8 mouse cellular contexts compared by ENCODE assay signal in the genomic region with DNA sequence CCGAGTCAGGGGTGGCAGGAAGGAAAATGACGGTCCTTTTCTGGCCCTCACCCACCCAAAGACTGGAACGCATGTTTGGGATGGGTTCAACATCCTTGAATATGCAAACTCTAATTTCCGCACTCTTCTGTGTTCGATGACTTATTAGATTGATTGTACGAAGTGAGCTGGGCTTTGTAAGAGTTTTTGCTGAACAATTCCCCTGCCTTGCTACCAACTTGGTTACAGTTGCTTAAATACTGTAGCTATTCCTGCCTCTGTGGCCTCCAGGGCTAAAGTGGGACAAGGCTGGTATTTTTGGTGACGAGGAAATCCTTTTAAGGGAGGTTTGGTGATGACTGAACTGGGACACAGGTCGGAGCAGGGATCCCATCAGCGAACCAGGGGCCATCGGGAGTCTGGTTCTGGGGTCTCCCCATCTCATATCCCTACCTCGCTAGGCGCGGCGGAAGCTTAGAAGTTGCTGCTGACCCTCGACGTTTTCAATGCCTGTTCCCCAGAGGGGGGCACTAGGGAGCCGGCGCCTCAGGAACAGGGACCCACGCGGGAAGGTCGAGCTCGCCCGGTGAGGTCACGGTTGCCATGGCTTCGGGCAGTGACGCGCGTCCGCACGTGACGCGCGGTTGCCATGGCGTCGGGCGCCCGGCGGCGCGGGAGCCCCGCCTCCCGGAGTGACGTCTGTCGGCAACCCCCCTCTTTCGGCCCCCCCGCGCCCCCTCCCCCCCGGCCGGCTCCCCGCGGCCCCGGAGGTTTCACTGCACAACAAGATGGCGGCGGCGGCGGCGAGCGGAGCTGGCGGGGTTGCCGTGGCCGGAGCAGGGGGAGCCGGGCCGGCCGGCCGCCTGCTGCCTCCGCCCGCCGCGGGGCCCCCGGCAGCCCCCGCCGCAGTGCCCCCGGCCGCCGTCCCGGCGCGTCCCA. TPM values are rescaled to one million over a fixed set of nuclear protein-coding genes. Genes with fewer than 3 reads are reported as not detected.
A peak's percentile ranks its signal among the peaks of the same experiment; 100 is the strongest.
DNase-seq lines count a peak whose midpoint lies in the region; ATAC-seq and TF ChIP-seq lines count a peak whose summit lies in the region.

A gene (minus strand): TSS at position 600 of the 918 bp plus-strand sequence.
A gene (plus strand): TSS at position 730 of the 918 bp plus-strand sequence.

- peak; percentile 69 for TF ChIP-seq RAD21 in CH12.LX (IDR thresholded peaks at IDR 0.05; ENCODE audit: low read depth, low read length)

- peak; percentile 6 to 77; a peak in 2 of 4 replicates for TF ChIP-seq CTCF in CH12.LX (conservative IDR thresholded peaks at IDR 0.05 in 1 of 2, IDR thresholded peaks at IDR 0.05 in 1 of 2; ENCODE audit: low read depth in 2 of 2, low read length in 2 of 2)

- no peaks in the 10 kb centered on the region for H3K27me3 ChIP-seq in CH12.LX (replicated peaks)
- no peaks in the 10 kb centered on the region for H3K27me3 ChIP-seq in forebrain, embryonic 11.5 days (ENCODE audit: control insufficient read depth, insufficient read depth, low read length)
- H3K27me3 ChIP-seq in heart, embryonic 15.5 days = no peaks in the 10 kb centered on the region
- no peaks in the 10 kb centered on the region for H3K27me3 ChIP-seq in liver, embryonic 13.5 days
- no peaks in the 10 kb centered on the region for H3K27me3 ChIP-seq in stomach, embryonic 14.5 days (ENCODE audit: control insufficient read depth, insufficient read depth, low read length)

- peak within 1 kb of the TSS; percentile 91 to 98 (median 92) for H3K4me3 ChIP-seq in CH12.LX (replicated peaks in 1 of 3; ENCODE audit: low read depth in 2 of 3, low read length in 2 of 3, poor library complexity in 1 of 3)
- peak within 1 kb of the TSS; percentile 97 for H3K4me3 ChIP-seq in forebrain, embryonic 11.5 days (ENCODE audit: low read depth, low read length)
- peak within 1 kb of the TSS; percentile 82 for H3K4me3 ChIP-seq in heart, embryonic 15.5 days
- H3K4me3 ChIP-seq in liver, embryonic 13.5 days (replicated peaks) = peak within 1 kb of the TSS; percentile 86
- H3K4me3 ChIP-seq in stomach, embryonic 14.5 days (ENCODE audit: low read depth, low read length) = peak within 1 kb of the TSS; percentile 91

- ATAC-seq in forebrain, embryonic 11.5 days (replicated peaks; ENCODE audit: low FRiP score) = peak; percentile 89
- ATAC-seq in heart, embryonic 15.5 days (replicated peaks; ENCODE audit: insufficient number of reproducible peaks, insufficient read depth, low FRiP score, low read depth) = peak; percentile 90
- ATAC-seq in liver, embryonic 13.5 days (ENCODE audit: low read depth) = peak; percentile 77
- peak; percentile 90 for ATAC-seq in stomach, embryonic 14.5 days (ENCODE audit: insufficient number of reproducible peaks, insufficient read depth, low FRiP score, low read depth)

- H3K4me2 ChIP-seq in CH12.LX (ENCODE audit: insufficient read depth, low read depth, poor library complexity, severe bottlenecking) = peak within 1 kb of the TSS; percentile 97
- peak within 1 kb of the TSS; percentile 73 for H3K4me2 ChIP-seq in forebrain, embryonic 11.5 days (ENCODE audit: low read depth, low read length, severe bottlenecking)
- H3K4me2 ChIP-seq in heart, embryonic 15.5 days = peak within 1 kb of the TSS; percentile 85
- H3K4me2 ChIP-seq in liver, embryonic 13.5 days = peak within 1 kb of the TSS; percentile 94
- peak within 1 kb of the TSS; percentile 89 for H3K4me2 ChIP-seq in stomach, embryonic 14.5 days (replicated peaks; ENCODE audit: low read depth, low read length)

- peak; percentile 90 for DNase-seq in CH12.LX (ENCODE audit: extremely low read depth)
- DNase-seq in c-Kit-positive CD71-positive TER-119-negative erythroid progenitor cells, embryonic 14.5 days (ENCODE audit: low read depth) = peak; percentile 74
- DNase-seq in forebrain, embryonic 11.5 days (ENCODE audit: low spot score) = peak; percentile 98
- peak; percentile 98 for DNase-seq in kidney, postnatal 14 days
- DNase-seq in liver, embryonic 13.5 days = peak; percentile 86
- peak; percentile 90 to 93 for DNase-seq in natural killer cell, adult 2 months (ENCODE audit: low spot score in 2 of 2)

- peaks cover 19 to 64% of the 10 kb centered on the region in 2 experiments for H3K4me1 ChIP-seq in CH12.LX (ENCODE audit: control insufficient read depth in 1 of 2, insufficient read depth in 2 of 2)
- peaks cover 24% of the 10 kb centered on the region for H3K4me1 ChIP-seq in forebrain, embryonic 11.5 days (replicated peaks; ENCODE audit: control insufficient read depth, insufficient read depth, low read length)
- H3K4me1 ChIP-seq in heart, embryonic 15.5 days (replicated peaks) = peaks cover 43% of the 10 kb centered on the region
- H3K4me1 ChIP-seq in liver, embryonic 13.5 days (replicated peaks) = peaks cover 77% of the 10 kb centered on the region
- peaks cover 30% of the 10 kb centered on the region for H3K4me1 ChIP-seq in stomach, embryonic 14.5 days (ENCODE audit: control insufficient read depth, insufficient read depth, low read length)

- 4% methylated on average over 61 of the region's 78 CpGs for WGBS in forebrain, embryonic 11.5 days
- WGBS in heart, embryonic 15.5 days = 3% methylated on average over 66 of the region's 78 CpGs
- WGBS in liver, embryonic 13.5 days (ENCODE audit: insufficient replicate concordance) = 2% methylated on average over 58 of the region's 78 CpGs
- WGBS in stomach, embryonic 14.5 days = 3% methylated on average over 66 of the region's 78 CpGs

- peak within 1 kb of the TSS; percentile 95 for H3K9ac ChIP-seq in CH12.LX (ENCODE audit: insufficient read depth, low read depth)
- H3K9ac ChIP-seq in forebrain, embryonic 11.5 days (ENCODE audit: low read length) = peak within 1 kb of the TSS; percentile 93
- peak within 1 kb of the TSS; percentile 99 for H3K9ac ChIP-seq in heart, embryonic 15.5 days
- peak within 1 kb of the TSS; percentile 89 for H3K9ac ChIP-seq in liver, embryonic 13.5 days
- peak within 1 kb of the TSS; percentile 96 for H3K9ac ChIP-seq in stomach, embryonic 14.5 days (replicated peaks; ENCODE audit: low read depth, low read length)

- no peaks in the 10 kb centered on the region for H3K9me3 ChIP-seq in CH12.LX (replicated peaks; ENCODE audit: low read length)
- no peaks in the 10 kb centered on the region for H3K9me3 ChIP-seq in forebrain, embryonic 11.5 days (ENCODE audit: control insufficient read depth, low read length)
- no peaks in the 10 kb centered on the region for H3K9me3 ChIP-seq in heart, embryonic 15.5 days (replicated peaks)
- H3K9me3 ChIP-seq in liver, embryonic 13.5 days (replicated peaks) = no peaks in the 10 kb centered on the region
- no peaks in the 10 kb centered on the region for H3K9me3 ChIP-seq in stomach, embryonic 14.5 days (ENCODE audit: control insufficient read depth, low read depth, low read length)

- in situ Hi-C loops in CH12.LX (cut with MboI; ENCODE audit: low pct_ligation_motif_present, low pct_unique_long_range_greater_than_20kb, low sequenced_read_pairs) = no loop called here

- TF ChIP-seq POLR2A in CH12.LX (IDR thresholded peaks at IDR 0.05; ENCODE audit: low read depth, low read length) = peak; percentile 51

- H3K27ac ChIP-seq in CH12.LX (ENCODE audit: insufficient read depth, low read depth) = peak within 1 kb of the TSS; percentile 88
- peak within 1 kb of the TSS; percentile 74 for H3K27ac ChIP-seq in forebrain, embryonic 11.5 days (ENCODE audit: low read depth, low read length)
- peak within 1 kb of the TSS; percentile 93 for H3K27ac ChIP-seq in heart, embryonic 15.5 days
- peak within 1 kb of the TSS; percentile 77 for H3K27ac ChIP-seq in liver, embryonic 13.5 days
- peak within 1 kb of the TSS; percentile 89 for H3K27ac ChIP-seq in stomach, embryonic 14.5 days (ENCODE audit: low read length)

- dilution Hi-C loops in CH12.LX (cut with MboI; ENCODE audit: extremely low pct_ligation_motif_present, extremely low pct_unique_long_range_greater_than_20kb, low sequenced_read_pairs) = no loop called here

- peaks cover 0 to 14% of the 10 kb centered on the region in 2 experiments for H3K36me3 ChIP-seq in CH12.LX (replicated peaks in 1 of 2; ENCODE audit: control insufficient read depth in 1 of 2, insufficient read depth in 1 of 2, low read length in 1 of 2)
- H3K36me3 ChIP-seq in forebrain, embryonic 11.5 days (ENCODE audit: control insufficient read depth, insufficient read depth, low read length) = no peaks in the 10 kb centered on the region
- no peaks in the 10 kb centered on the region for H3K36me3 ChIP-seq in heart, embryonic 15.5 days
- H3K36me3 ChIP-seq in liver, embryonic 13.5 days = no peaks in the 10 kb centered on the region
- no peaks in the 10 kb centered on the region; the same call in 1 of the 2 replicates for H3K36me3 ChIP-seq in stomach, embryonic 14.5 days (ENCODE audit: control insufficient read depth, insufficient read depth, low read length)

- H3K79me2 ChIP-seq in CH12.LX (replicated peaks; ENCODE audit: control insufficient read depth, extremely low read depth, insufficient read depth, poor library complexity, severe bottlenecking) = peaks cover 36% of the 10 kb centered on the region

- TF ChIP-seq EP300 in CH12.LX (IDR thresholded peaks at IDR 0.05; ENCODE audit: low read length) = peak; percentile 42; the same call in 1 of the 2 replicates

TF ChIP-seq in CH12.LX, 34 proteins besides CTCF, POLR2A, EP300 and RAD21 (continues in another document):
- TF ChIP-seq MAZ (IDR thresholded peaks at IDR 0.05; ENCODE audit: low read depth, low read length) = peak; percentile 44; the same call in 1 of the 2 replicates
- TF ChIP-seq USF1 (IDR thresholded peaks at IDR 0.05; ENCODE audit: low read depth, low read length) = peak; percentile 92
- no peak for TF ChIP-seq JUND (conservative IDR thresholded peaks at IDR 0.05; ENCODE audit: low read depth, low read length)
- TF ChIP-seq NRF1 (IDR thresholded peaks at IDR 0.05; ENCODE audit: low read depth, low read length) = no peak
- peak; percentile 72 for TF ChIP-seq IRF4 (IDR thresholded peaks at IDR 0.05; ENCODE audit: low read depth, low read length)

RNA-seq across cellular contexts. Expression of the first gene that starts in this region (rescaled TPM):
- 94.8 and 117 TPM in 2 replicates for total RNA-seq in CH12.LX (2012; rRNA removed)
- total RNA-seq in CH12.LX (2014; rRNA removed) = 109 and 125 TPM in 2 replicates
- polyA plus RNA-seq in CH12.LX (2012; ENCODE audit: insufficient read length, low read depth) = 122 and 130 TPM in 2 replicates
- 274 and 277 TPM in 2 replicates for polyA plus RNA-seq in forebrain, embryonic 11.5 days (2014; fragmentation: Nextera tagmentation; extraction: Ambion mirVana)
- 105 and 124 TPM in 2 replicates for polyA plus RNA-seq in heart, embryonic 15.5 days (2015; fragmentation: Nextera tagmentation; extraction: Ambion mirVana)
- 80.3 and 92.8 TPM in 2 replicates for polyA plus RNA-seq in liver, embryonic 13.5 days (2015; fragmentation: Nextera tagmentation; extraction: Ambion mirVana)
- 177 and 180 TPM in 2 replicates for polyA plus RNA-seq in stomach, embryonic 14.5 days (2014; fragmentation: Nextera tagmentation; extraction: Ambion mirVana)

RNA-seq across cellular contexts. Expression of the second gene that starts in this region (rescaled TPM):
- total RNA-seq in CH12.LX (2012; rRNA removed) = 17.4 and 21.4 TPM in 2 replicates
- total RNA-seq in CH12.LX (2014; rRNA removed) = 13.6 and 14.9 TPM in 2 replicates
- 28.0 and 29.8 TPM in 2 replicates for polyA plus RNA-seq in CH12.LX (2012; ENCODE audit: insufficient read length, low read depth)
- 11.3 TPM in 2 replicates for polyA plus RNA-seq in forebrain, embryonic 11.5 days (2014; fragmentation: Nextera tagmentation; extraction: Ambion mirVana)
- 11.7 and 14.4 TPM in 2 replicates for polyA plus RNA-seq in heart, embryonic 15.5 days (2015; fragmentation: Nextera tagmentation; extraction: Ambion mirVana)
- 2.4 and 2.8 TPM in 2 replicates for polyA plus RNA-seq in liver, embryonic 13.5 days (2015; fragmentation: Nextera tagmentation; extraction: Ambion mirVana)
- 8.7 and 9.6 TPM in 2 replicates for polyA plus RNA-seq in stomach, embryonic 14.5 days (2014; fragmentation: Nextera tagmentation; extraction: Ambion mirVana)

Comparison
In these comparisons a context has a peak if more than half of its experiments do, and no peak if none do; other contexts are left out.
1. Peak in every context shown above with its lines: DNase-seq, ATAC-seq, H3K4me3 ChIP-seq and H3K27ac ChIP-seq.